Mouse (Mus musculus) ES-Bruce4 (cell line): ENCODE data around the gene Cacna1e. TPM values are rescaled to one million over a fixed set of nuclear protein-coding genes. Genes with fewer than 3 reads are reported as not detected.

Experiments used
- H3K27ac ChIP-seq: 2 replicates; pipeline ENCODE4 v1.5.1; 2012; ENCODE audit warnings: low read length, inconsistent platforms; ENCODE audit not compliant: insufficient read depth
- H3K27me3 ChIP-seq: 2 replicates; pipeline ENCODE4 v1.6.1; 2012; ENCODE audit warnings: mild to moderate bottlenecking, low read length, inconsistent platforms; ENCODE audit not compliant: control insufficient read depth, poor library complexity, insufficient read depth, severe bottlenecking
- H3K36me3 ChIP-seq: 2 replicates; pipeline ENCODE4 v1.6.1; 2012; ENCODE audit warnings: inconsistent platforms, mild to moderate bottlenecking, low read length, moderate library complexity; ENCODE audit not compliant: control insufficient read depth, poor library complexity, insufficient read depth, severe bottlenecking
- H3K4me1 ChIP-seq: one replicate; pipeline ENCODE4 v1.8.1; 2011; ENCODE audit warnings: low read length; ENCODE audit not compliant: control insufficient read depth, insufficient read depth
- H3K4me3 ChIP-seq: 2 replicates; pipeline ENCODE4 v1.5.1; 2011; ENCODE audit warnings: low read depth, mild to moderate bottlenecking, low read length
- H3K9ac ChIP-seq: 2 replicates; pipeline ENCODE4 v1.6.1; 2012; ENCODE audit warnings: low read depth, mild to moderate bottlenecking, inconsistent platforms; ENCODE audit not compliant: poor library complexity, severe bottlenecking
- H3K9me3 ChIP-seq: replicated peaks from 2 replicates; pipeline ENCODE4 v1.6.1; 2012; ENCODE audit warnings: mild to moderate bottlenecking, low read length, inconsistent platforms; ENCODE audit not compliant: control insufficient read depth, poor library complexity, insufficient read depth, severe bottlenecking
- CTCF ChIP-seq: IDR thresholded peaks from one replicate; pipeline ENCODE4 v1.8.1; 2011; ENCODE audit warnings: low read depth, low read length
- EP300 ChIP-seq: IDR thresholded peaks from 2 replicates; pipeline ENCODE4 v1.6.1; 2011; ENCODE audit warnings: low read depth, low read length; ENCODE audit not compliant: insufficient read depth
- POLR2A ChIP-seq: IDR thresholded peaks from one replicate; pipeline ENCODE4 v1.8.1; 2011; ENCODE audit warnings: low read length; ENCODE audit not compliant: insufficient read depth
- polyA plus RNA-seq: library from polyadenylated mRNA; stranded (reverse); fragments of >200 nt; gene quantifications from 2 replicates; pipeline ENCODE4 v1.2.4, GENCODE M21; 2011; ENCODE audit warnings: low read depth; ENCODE audit not compliant: missing spikeins, insufficient read depth, insufficient read length

Gene Cacna1e
- polyA plus RNA-seq, 1 experiment: 0.10 TPM

GRCm38 (mm10) chr1:154566026-154566425, 318.3 kb downstream of the Cacna1e start:
- H3K27ac ChIP-seq: no peak overlapping the region
- no peaks in the 10 kb centered on the region for H3K9me3 ChIP-seq
- H3K4me1 ChIP-seq: no peaks in the 10 kb centered on the region
- no peak overlapping the region for H3K9ac ChIP-seq
- no peaks in the 10 kb centered on the region for H3K27me3 ChIP-seq
- no peaks in the 10 kb centered on the region for H3K36me3 ChIP-seq
- no peak overlapping the region for H3K4me3 ChIP-seq
- no peak for TF ChIP-seq EP300
- no peak for TF ChIP-seq CTCF
- no peak for TF ChIP-seq POLR2A

- H3K27me3 ChIP-seq: no peaks in the 10 kb centered on the region
- no peak overlapping the region for H3K27ac ChIP-seq
- no peaks in the 10 kb centered on the region for H3K9me3 ChIP-seq
- no peak overlapping the region for H3K9ac ChIP-seq
- peaks cover 2% of the 10 kb centered on the region for H3K4me1 ChIP-seq
- H3K4me3 ChIP-seq: no peak overlapping the region
- no peaks in the 10 kb centered on the region for H3K36me3 ChIP-seq
- TF ChIP-seq POLR2A: no peak
- TF ChIP-seq CTCF: no peak
- no peak for TF ChIP-seq EP300
These were observed 328.5 kb downstream of the Cacna1e start for GRCm38 (mm10) chr1:154555811-154556210.

GRCm38 (mm10) chr1:154553132-154553531, 331.2 kb downstream of the Cacna1e start:
- no peaks in the 10 kb centered on the region for H3K27me3 ChIP-seq
- no peak overlapping the region for H3K4me3 ChIP-seq
- no peak for TF ChIP-seq EP300
- TF ChIP-seq POLR2A: no peak
- TF ChIP-seq CTCF: no peak
- H3K9ac ChIP-seq: no peak overlapping the region
- no peak overlapping the region for H3K27ac ChIP-seq
- no peaks in the 10 kb centered on the region for H3K4me1 ChIP-seq
- H3K9me3 ChIP-seq: no peaks in the 10 kb centered on the region
- H3K36me3 ChIP-seq: no peaks in the 10 kb centered on the region

DNA sequence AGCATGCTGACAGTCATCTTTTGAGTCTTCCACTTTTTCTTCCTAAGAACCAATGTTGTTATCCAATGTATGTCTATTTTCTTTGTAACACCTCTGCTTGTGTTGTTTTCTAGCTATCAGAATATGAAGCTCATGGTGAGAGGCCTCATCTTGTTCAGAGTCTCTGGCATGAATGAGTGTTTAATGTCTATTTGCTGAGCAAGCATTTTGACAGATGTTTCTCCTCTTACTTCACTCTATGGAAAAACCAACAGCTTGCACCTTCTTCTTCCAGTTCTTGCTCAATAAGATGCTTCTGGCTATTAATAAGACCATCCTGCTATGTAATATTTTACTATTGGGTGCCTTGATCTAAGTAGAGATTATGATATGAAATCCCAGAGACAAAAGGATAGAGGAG, 346.9 kb downstream of the Cacna1e start:
- Histone ChIP-seq H3K4me1 (no peaks in the 10 kb centered on the region), H3K27ac (no peak overlapping the region), H3K9ac (no peak overlapping the region), H3K27me3 (no peaks in the 10 kb centered on the region), H3K4me3 (no peak overlapping the region), H3K36me3 (no peaks in the 10 kb centered on the region), H3K9me3 (no peaks in the 10 kb centered on the region)
- TF ChIP-seq EP300 (no peak), POLR2A (no peak), CTCF (no peak)

DNA sequence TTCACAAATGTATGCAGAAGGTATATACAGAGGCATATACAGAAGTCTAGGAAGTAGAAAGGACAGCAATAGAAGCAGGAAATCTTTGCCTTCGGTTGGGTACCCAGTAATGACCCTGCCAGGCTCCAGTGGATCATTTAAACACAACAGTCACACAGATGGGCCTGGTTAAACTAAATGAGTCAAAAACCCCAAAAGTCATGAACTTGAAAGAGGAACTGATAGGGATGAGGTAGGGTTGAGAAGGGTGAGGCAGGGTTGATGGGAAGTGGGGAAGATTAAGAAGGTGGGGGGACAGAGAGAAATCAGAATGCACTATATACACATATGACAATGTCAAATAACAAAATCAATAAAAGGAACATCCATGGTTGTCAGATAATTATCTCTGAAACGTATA, 347.5 kb downstream of the Cacna1e start:
- no peak overlapping the region for H3K27ac ChIP-seq
- H3K27me3 ChIP-seq: no peaks in the 10 kb centered on the region
- no peaks in the 10 kb centered on the region for H3K4me1 ChIP-seq
- no peak for TF ChIP-seq CTCF
- no peak for TF ChIP-seq EP300
- TF ChIP-seq POLR2A: no peak
- H3K9me3 ChIP-seq: no peaks in the 10 kb centered on the region
- no peak overlapping the region for H3K4me3 ChIP-seq
- H3K36me3 ChIP-seq: no peaks in the 10 kb centered on the region
- no peak overlapping the region for H3K9ac ChIP-seq

GRCm38 (mm10) chr1:154532987-154533940, 351.0 kb downstream of the Cacna1e start:
- H3K9me3 ChIP-seq: no peaks in the 10 kb centered on the region
- H3K27ac ChIP-seq: no peak overlapping the region
- H3K4me1 ChIP-seq: no peaks in the 10 kb centered on the region

More at GRCm38 (mm10) chr1:154532987-154533940, 351.0 kb downstream of the Cacna1e start:
- TF ChIP-seq POLR2A: no peak
- no peak for TF ChIP-seq CTCF
- no peak for TF ChIP-seq EP300
- Histone ChIP-seq H3K9ac (no peak overlapping the region), H3K36me3 (no peaks in the 10 kb centered on the region), H3K4me3 (no peak overlapping the region), H3K27me3 (no peaks in the 10 kb centered on the region)
